Mouse (Mus musculus) bone marrow, adult 2 months (tissue): Measurements from ENCODE around the gene Taok2.

ENCODE experiments used
- CTCF ChIP-seq: fragments of 200-500 bp; IDR thresholded peaks from 2 replicates; pipeline ENCODE4 v1.5.1; 2011; ENCODE audit warnings: low read length, control low read depth; ENCODE audit not compliant: control insufficient read depth, insufficient read depth
- POLR2A ChIP-seq: fragments of 200-500 bp; IDR thresholded peaks from 2 replicates; pipeline ENCODE4 v1.6.1; 2011; ENCODE audit warnings: low read depth, mild to moderate bottlenecking, control low read depth, low read length, borderline replicate concordance; ENCODE audit not compliant: control insufficient read depth

- no peak for TF ChIP-seq POLR2A
- TF ChIP-seq CTCF, result no peak
These were observed 66.9 kb downstream of the Taok2 start for GRCm38 (mm10) chr7:126817595-126817994.
